Mouse (Mus musculus): ENCODE measurements at regions not wholly inside any gene's neighbourhood (a gene's known extent, or its start where the extent isn't known, plus 50 kb on each side); places are given as distances from the start of the nearest gene placed in this dataset.
A peak's percentile ranks its signal among the peaks of the same experiment; 100 is the strongest.

- DNase-seq = peak; percentile 10 to 13
These were observed 99.0 kb upstream of the Slc7a12 start for GRCm38 (mm10) chr3:14381421-14381992.

GRCm38 (mm10) chr3:14390656-14391055 lies 89.8 kb upstream of the Slc7a12 start:
- DNase-seq = no peak

GRCm38 (mm10) chr3:14398676-14399075 lies 81.8 kb upstream of the Slc7a12 start:
- DNase-seq = no peak

GRCm38 (mm10) chr3:14408435-14409125 lies 71.9 kb upstream of the Slc7a12 start:
- DNase-seq = no peak

Measured in lung, adult 18-20 months (tissue).